Comparison of ENCODE assay signal across 1 mouse cellular context in genomic region chr15:79224685-79225084, GRCm38 (mm10).
TF ChIP-seq lines count a peak whose summit lies in the region.

No protein-coding gene starts in this region.

TF ChIP-seq in C2C12, 6 proteins besides CTCF, POLR2A, EP300 and RAD21:
- no peak for TF ChIP-seq MYOG (IDR thresholded peaks at IDR 0.05; ENCODE audit: control insufficient read depth, extremely low read depth, insufficient read length)
- TF ChIP-seq FOSL1 (IDR thresholded peaks at IDR 0.05; ENCODE audit: insufficient read depth, low read length, poor library complexity, severe bottlenecking), result no peak
- no peak for TF ChIP-seq USF1 (IDR thresholded peaks at IDR 0.05; ENCODE audit: low read depth)
- no peak for TF ChIP-seq MYOD1 (IDR thresholded peaks at IDR 0.05; ENCODE audit: control insufficient read depth, insufficient read length, low read depth)
- no peak for TF ChIP-seq CEBPB (IDR thresholded peaks at IDR 0.05; ENCODE audit: low read depth)
- TF ChIP-seq MAX (IDR thresholded peaks at IDR 0.05), result no peak
TF ChIP-seq in C2C12: peak in this region for 0.
